Mouse (Mus musculus): ENCODE data around the gene Elk3.

GRCm38 (mm10) chr10:93259826-93260225 is 51.1 kb downstream of the Elk3 start:
- TF ChIP-seq CTCF (IDR thresholded peaks at IDR 0.05; ENCODE audit: low read depth, low read length) (no peak), POLR2A (IDR thresholded peaks at IDR 0.05; ENCODE audit: borderline replicate concordance, low read depth, low read length) (no peak)
